Mouse (Mus musculus): Measurements from ENCODE around the gene Nfkbie.

Nfkbie gene

GRCm38 (mm10) chr17:45555452-45556106 lies at the start of gene Nfkbie:
Nfkbie (plus strand) TSS chr17:45555703.
- in situ Hi-C loops (cut with MboI; ENCODE audit: low sequenced_read_pairs) = no loop called here

- in situ Hi-C loops (cut with MboI; ENCODE audit: low sequenced_read_pairs) = no loop called here
These were observed 49.5 kb upstream of the Nfkbie start for GRCm38 (mm10) chr17:45505941-45506465.

DNA sequence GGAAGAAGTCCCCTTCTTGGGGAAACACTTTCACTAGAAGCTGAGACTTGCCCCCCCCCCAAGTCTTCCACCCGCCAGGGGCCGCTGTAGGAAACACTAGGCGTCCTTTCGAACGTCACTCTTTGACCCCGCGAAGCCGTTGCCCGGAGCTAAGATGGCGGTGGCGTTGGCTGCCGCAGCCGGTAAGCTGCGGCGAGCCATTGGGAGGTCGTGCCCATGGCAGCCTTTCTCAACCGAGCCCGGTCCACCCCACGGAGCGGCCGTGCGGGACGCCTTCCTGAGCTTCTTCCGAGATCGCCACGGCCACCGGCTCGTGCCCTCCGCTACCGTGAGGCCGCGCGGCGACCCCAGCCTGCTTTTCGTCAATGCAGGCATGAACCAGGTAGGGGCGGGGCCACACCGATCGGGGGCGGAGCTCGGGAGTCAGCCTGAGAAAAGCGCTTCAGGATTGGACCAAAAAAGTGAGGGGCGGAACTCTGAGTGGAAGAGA lies 48.8 kb upstream of the Nfkbie start, which contains the start of gene Aars2:
Gene Aars2 (plus strand): TSS at position 142 of the 490 bp plus-strand sequence.
- in situ Hi-C loops (cut with MboI; ENCODE audit: low sequenced_read_pairs) = no loop called here

- in situ Hi-C loops (cut with MboI; ENCODE audit: low sequenced_read_pairs) = no loop called here
These were observed 44.6 kb upstream of the Nfkbie start for GRCm38 (mm10) chr17:45510871-45511270.

- in situ Hi-C loops (cut with MboI; ENCODE audit: low sequenced_read_pairs) = no loop called here
These were observed 43.7 kb upstream of the Nfkbie start for GRCm38 (mm10) chr17:45511757-45512156.

DNA sequence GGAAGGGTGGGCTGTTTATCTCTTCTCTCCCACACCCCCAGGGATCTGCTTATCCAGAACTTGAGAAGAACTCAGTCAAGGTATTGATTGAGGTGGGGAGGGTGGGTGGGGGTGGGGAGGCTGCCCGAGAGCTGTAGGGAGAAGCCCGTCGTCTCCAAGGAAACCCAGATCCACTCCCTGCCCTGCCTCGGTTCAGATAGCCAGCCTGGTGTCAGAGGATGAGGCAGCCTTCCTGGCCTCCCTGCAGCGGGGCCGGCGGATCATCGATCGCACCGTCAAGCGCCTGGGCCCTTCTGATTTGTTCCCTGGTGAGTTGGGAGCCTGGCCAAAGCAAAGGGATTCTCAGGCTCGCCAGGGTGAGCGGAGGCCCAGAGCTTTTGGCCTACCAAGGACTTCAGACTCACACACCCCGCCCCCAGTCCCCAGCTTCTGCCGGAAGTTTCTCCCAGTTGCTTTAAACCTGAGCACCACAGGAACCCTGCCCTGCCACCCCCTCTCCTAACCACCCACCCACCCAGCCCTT lies 40.2 kb upstream of the Nfkbie start:
- in situ Hi-C loops (cut with MboI; ENCODE audit: low sequenced_read_pairs) = loop anchor here (5.0 kb wide), 1 partner anchor 37 kb away; no protein-coding TSS in a partner anchor

DNA sequence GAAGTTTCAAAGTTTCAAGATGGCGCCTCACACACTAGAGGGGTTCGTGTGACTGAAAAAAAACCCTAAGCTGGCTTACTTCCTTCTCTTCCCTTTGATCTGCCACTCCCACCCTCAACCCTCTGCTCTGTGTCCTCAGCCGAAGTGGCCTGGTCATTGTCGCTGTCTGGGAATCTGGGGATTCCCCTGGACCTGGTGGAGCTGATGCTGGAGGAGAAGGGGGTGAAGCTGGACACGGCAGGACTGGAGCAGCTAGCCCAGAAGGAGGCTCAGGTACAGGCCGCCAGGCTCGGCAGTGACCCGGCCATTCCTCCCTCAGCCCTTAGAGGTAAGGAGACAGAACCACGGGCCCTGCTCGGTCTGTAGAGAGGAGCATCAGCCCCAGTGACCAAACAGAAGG lies 39.7 kb upstream of the Nfkbie start:
- in situ Hi-C loops (cut with MboI; ENCODE audit: low sequenced_read_pairs) = loop anchor here (5.0 kb wide), 1 partner anchor 36 kb away; no protein-coding TSS in a partner anchor

DNA sequence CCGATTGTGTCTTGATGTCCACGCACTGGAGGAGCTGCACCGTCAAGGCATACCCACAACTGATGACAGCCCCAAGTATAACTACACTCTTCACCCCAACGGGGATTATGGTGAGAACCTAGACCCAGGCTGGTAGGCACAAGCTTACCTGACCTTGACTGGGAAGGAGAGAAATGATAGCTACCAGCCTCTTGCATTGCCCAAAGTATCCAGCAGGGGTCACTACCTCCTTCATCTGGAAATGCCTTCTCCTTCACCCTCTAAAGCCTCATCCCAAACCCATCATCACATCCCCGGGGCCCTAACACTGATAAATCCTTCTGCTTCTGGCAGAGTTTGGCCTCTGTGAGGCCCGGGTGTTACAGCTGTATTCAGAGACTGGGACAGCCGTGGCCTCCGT lies 39.0 kb upstream of the Nfkbie start:
- in situ Hi-C loops (cut with MboI; ENCODE audit: low sequenced_read_pairs) = loop anchor here (5.0 kb wide), 1 partner anchor 36 kb away; no protein-coding TSS in a partner anchor

DNA sequence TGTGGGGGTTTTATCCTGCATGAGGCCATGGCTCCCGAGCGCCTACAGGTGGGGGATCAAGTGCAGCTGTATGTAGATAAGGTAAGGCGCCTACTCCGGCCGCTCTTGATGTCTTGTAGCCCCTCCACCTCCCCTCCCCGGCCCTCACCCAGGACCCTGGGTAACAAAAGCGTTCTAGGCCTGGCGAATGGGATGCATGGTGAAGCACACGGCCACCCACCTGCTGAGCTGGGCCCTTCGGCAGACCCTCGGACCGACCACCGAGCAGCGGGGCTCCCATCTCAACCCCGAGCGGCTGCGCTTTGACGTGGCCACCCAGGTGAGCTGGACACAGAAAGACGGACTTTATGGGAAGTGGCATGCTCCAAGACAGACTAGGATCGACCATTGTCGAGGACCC lies 38.4 kb upstream of the Nfkbie start:
- in situ Hi-C loops (cut with MboI; ENCODE audit: low sequenced_read_pairs) = loop anchor here (5.0 kb wide), 1 partner anchor 35 kb away; no protein-coding TSS in a partner anchor

DNA sequence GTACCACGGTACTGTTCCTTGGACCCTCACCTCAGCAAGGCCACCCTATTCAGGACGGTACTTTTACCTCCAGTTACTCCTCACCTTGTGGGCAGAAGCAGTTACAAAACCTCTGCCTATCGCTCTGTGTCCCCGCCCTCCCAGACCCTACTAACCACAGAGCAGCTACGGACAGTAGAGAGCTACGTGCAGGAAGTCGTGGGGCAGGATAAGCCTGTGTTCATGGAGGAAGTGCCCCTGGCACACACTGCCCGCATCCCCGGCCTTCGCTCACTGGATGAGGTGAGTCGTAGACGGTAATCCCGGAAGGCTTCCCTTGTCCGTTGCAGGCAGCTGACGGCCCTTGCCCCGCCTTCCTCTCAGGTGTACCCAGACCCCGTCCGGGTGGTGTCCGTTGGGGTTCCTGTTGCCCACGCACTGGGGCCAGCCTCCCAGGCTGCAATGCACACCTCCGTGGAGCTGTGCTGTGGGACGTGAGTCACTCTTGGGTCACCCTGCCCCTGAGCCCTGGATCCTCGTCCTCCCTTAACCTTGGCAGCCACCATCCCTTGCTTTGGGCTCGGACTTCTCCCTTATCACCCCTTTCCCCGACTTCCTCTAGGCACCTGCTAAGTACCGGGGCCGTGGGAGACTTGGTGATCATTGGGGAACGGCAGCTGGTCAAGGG lies 37.8 kb upstream of the Nfkbie start:
- in situ Hi-C loops (cut with MboI; ENCODE audit: low sequenced_read_pairs) = loop anchor here (5.0 kb wide), 1 partner anchor 35 kb away; no protein-coding TSS in a partner anchor

- in situ Hi-C loops (cut with MboI; ENCODE audit: low sequenced_read_pairs) = loop anchor here (5.0 kb wide), 1 partner anchor 33 kb away; no protein-coding TSS in a partner anchor
These were observed 36.6 kb upstream of the Nfkbie start for GRCm38 (mm10) chr17:45518766-45519475.

GRCm38 (mm10) chr17:45520136-45520535 lies 35.4 kb upstream of the Nfkbie start:
- in situ Hi-C loops (cut with MboI; ENCODE audit: low sequenced_read_pairs) = no loop called here

- in situ Hi-C loops (cut with MboI; ENCODE audit: low sequenced_read_pairs) = no loop called here
These were observed 32.2 kb upstream of the Nfkbie start, which contains the start of gene Tcte1 for GRCm38 (mm10) chr17:45523263-45523662. Tcte1 (plus strand) TSS chr17:45523434.

- in situ Hi-C loops (cut with MboI; ENCODE audit: low sequenced_read_pairs) = no loop called here
These were observed 30.5 kb upstream of the Nfkbie start for GRCm38 (mm10) chr17:45524961-45525360.

- in situ Hi-C loops (cut with MboI; ENCODE audit: low sequenced_read_pairs) = no loop called here
These were observed 28.9 kb upstream of the Nfkbie start for GRCm38 (mm10) chr17:45526571-45526970.

DNA sequence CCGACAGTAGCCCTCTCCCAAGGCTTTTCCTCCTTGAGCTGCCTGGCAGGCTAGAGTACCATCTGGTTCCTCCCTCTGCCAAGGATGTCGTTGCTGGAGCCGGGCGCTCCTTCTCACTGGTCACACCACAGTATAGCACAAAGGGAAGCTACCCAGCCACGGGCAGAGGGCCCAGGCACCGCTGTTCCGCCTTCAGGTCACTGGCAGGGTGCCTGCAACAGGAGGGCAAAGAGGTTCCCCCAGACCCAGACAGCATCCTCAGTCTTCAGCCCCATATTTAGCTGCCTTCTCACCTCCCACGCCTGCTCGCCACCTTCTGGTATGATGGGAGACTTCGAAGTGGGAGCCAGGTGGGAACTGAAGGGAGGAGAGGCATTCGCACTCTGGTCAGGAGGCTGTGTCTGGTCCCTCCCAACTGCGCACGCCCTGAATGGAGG lies 25.1 kb upstream of the Nfkbie start:
- in situ Hi-C loops (cut with MboI; ENCODE audit: low sequenced_read_pairs) = no loop called here

DNA sequence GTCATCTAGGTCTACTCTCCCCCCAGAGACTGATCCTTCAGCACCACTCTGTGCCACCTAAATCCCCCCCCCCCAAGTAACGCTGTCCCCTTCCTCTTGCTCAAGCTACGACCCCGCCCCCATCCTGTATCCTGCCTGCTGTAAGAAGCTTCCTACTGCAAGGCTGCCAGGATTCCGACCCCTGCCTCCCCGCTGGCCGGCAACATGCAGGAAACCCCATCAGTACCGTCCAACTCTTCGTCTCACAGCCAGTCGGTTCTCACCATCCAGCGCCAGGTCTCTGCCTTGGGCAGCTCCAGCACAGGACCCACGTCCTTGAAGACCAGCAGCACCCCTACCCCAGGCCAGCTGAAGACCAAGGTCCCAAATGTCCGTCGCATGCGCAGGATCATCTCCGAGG lies 22.6 kb upstream of the Nfkbie start:
- in situ Hi-C loops (cut with MboI; ENCODE audit: low sequenced_read_pairs) = no loop called here

DNA sequence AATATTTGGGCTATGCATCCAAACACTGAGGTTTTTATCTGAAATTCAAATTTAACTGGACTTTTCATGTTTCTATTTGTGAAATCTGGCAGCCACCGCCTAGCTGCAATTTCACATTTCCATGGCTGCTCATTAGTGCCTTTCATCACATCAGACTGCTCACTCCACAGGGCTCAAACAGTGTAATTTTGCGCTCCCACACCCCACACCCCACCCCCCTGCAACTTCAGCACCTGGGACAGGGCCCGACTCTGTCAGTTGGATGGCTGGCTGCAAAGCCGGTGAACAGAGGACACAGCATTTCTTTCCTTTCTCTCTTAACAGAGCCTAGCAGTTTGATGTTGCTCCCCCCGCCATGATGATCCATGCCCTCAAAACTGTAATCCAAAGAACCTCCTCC lies 19.2 kb upstream of the Nfkbie start:
- in situ Hi-C loops (cut with MboI; ENCODE audit: low sequenced_read_pairs) = no loop called here

DNA sequence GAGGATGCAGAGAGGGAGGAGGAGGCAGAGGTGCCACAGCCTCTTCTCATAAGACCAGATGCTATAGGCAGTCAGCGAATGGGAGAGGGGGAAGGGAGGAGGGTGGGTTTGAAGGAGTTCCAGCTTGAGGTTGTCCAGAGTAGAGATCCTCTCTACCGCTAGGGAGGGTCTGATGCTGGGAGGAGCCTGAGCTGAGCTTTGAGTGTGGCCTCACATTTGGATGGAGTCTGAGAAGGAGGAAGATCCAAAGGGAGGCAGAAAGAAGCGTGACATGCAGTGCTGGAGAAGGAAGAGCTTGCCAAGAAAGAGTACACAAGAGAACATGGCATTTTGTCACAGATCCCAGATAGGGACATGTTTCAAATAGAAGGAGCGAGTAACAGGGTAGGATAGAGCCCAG lies 17.1 kb upstream of the Nfkbie start:
- in situ Hi-C loops (cut with MboI; ENCODE audit: low sequenced_read_pairs) = no loop called here

DNA sequence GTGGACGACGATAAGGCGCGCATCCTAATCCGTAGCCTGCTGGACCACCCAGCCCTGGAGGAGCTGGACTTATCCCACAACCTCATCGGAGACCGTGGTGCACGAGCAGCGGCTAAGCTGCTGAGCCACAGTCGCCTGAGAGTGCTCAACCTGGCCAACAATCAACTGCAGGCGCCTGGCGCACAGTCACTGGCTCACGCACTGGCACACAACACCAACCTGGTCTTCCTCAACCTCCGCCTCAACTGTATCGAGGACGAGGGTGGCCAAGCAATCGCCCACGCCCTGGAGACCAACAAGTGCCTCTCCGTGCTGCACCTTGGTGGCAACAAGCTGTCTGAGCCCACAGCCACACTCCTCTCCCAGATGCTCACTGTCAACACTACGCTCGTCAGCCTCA lies 15.8 kb upstream of the Nfkbie start:
- in situ Hi-C loops (cut with MboI; ENCODE audit: low sequenced_read_pairs) = no loop called here

DNA sequence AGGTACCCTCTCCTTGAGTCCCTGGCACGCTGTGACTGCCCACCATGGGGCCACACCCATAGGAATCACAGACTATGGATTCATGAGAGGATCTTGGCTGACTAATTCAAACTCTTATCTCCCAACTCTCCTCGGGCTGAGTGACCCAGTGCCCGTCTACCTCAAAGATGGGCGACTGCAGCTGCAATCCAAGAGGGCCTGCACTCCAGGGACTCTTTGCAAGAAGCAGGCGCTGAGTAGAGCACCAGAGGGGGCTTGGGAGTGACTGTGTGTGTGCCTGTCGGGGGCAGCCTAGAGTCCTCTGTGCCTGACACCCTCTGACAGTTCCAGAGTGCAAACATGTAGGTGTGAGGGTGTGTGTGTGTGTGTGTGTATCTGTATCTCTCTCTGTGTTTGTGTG lies 13.4 kb upstream of the Nfkbie start:
- in situ Hi-C loops (cut with MboI; ENCODE audit: low sequenced_read_pairs) = no loop called here
